In the genomic region with DNA sequence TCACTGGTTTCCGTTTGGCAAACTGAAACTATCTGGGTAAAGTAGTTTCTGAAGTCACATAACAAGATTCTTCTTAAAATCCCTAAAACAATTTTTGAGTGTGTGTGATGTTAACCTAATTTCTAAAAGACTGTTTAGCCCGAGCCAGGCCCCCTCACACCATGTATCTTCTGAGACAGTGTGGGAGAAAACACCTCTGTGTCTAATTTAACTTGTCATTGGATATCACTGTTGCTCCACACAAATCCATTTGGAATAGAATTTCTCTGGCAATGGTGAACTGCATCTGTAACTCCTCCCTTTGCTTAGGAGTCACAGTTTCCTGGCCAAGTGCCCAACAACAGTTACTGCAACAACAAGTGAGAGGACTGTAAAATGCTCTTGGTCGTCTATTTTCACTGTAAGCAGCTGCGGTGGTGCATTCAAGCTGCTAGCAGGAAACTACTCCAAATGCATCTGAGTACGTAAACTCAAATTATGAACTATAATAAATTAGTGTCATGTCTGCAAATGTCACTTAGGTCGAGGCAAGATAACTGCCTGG, we compare ENCODE assay signal across 8 mouse cellular contexts.
DNase-seq lines count a peak whose midpoint lies in the region; ATAC-seq and TF ChIP-seq lines count a peak whose summit lies in the region.

No protein-coding gene starts in this region.

- H3K9ac ChIP-seq in embryonic facial prominence, embryonic 11.5 days (replicated peaks; ENCODE audit: low read length): no peak overlapping the region
- H3K9ac ChIP-seq in CH12.LX (ENCODE audit: insufficient read depth, low read depth): no peak overlapping the region

- in situ Hi-C loops in CH12.LX (cut with MboI; ENCODE audit: low pct_ligation_motif_present, low pct_unique_long_range_greater_than_20kb, low sequenced_read_pairs): no loop called here

- H3K4me2 ChIP-seq in embryonic facial prominence, embryonic 11.5 days (ENCODE audit: low read depth, low read length): no peak overlapping the region
- 0 out of 2 replicates have a peak overlapping the region, but pooled peaks have one; percentile 44 for H3K4me2 ChIP-seq in CH12.LX (ENCODE audit: insufficient read depth, low read depth, poor library complexity, severe bottlenecking)

- no peak for ATAC-seq in embryonic facial prominence, embryonic 11.5 days (replicated peaks; ENCODE audit: insufficient number of reproducible peaks, low FRiP score, low TSS enrichment, low read depth)

- H3K36me3 ChIP-seq in embryonic facial prominence, embryonic 11.5 days (replicated peaks; ENCODE audit: control insufficient read depth, insufficient read depth, low read depth, low read length): no peaks in the 10 kb centered on the region
- no peaks in the 10 kb centered on the region for H3K36me3 ChIP-seq in embryonic facial prominence, embryonic 10.5 days (replicated peaks)
- peaks cover 0 to 31% of the 10 kb centered on the region in 2 experiments for H3K36me3 ChIP-seq in CH12.LX (replicated peaks in 1 of 2; ENCODE audit: control insufficient read depth in 1 of 2, insufficient read depth in 1 of 2, low read length in 1 of 2)

- WGBS in embryonic facial prominence, embryonic 11.5 days: 61% methylated on average over 6 of the region's 6 CpGs
- 75% methylated on average over 6 of the region's 6 CpGs for WGBS in embryonic facial prominence, embryonic 10.5 days
- 18% methylated on average over 6 of the region's 6 CpGs for WGBS in lung, adult 2 months

- TF ChIP-seq EP300 in CH12.LX (IDR thresholded peaks at IDR 0.05; ENCODE audit: low read length): no peak

- H3K4me1 ChIP-seq in embryonic facial prominence, embryonic 11.5 days (ENCODE audit: control insufficient read depth, insufficient read depth, low read length): no peaks in the 10 kb centered on the region
- H3K4me1 ChIP-seq in embryonic facial prominence, embryonic 10.5 days: peaks cover 17% of the 10 kb centered on the region
- peaks cover 0 to 27% of the 10 kb centered on the region in 2 experiments; a peak in 3 of 4 replicates for H3K4me1 ChIP-seq in CH12.LX (ENCODE audit: control insufficient read depth in 1 of 2, insufficient read depth in 2 of 2)
- H3K4me1 ChIP-seq in lung, adult 2 months (ENCODE audit: control insufficient read depth, insufficient read depth, low read length): peaks cover 5% of the 10 kb centered on the region

- H3K9me3 ChIP-seq in embryonic facial prominence, embryonic 11.5 days (replicated peaks; ENCODE audit: control insufficient read depth, low read length): no peaks in the 10 kb centered on the region
- no peaks in the 10 kb centered on the region for H3K9me3 ChIP-seq in embryonic facial prominence, embryonic 10.5 days
- H3K9me3 ChIP-seq in CH12.LX (replicated peaks; ENCODE audit: low read length): no peaks in the 10 kb centered on the region

- no peak for TF ChIP-seq POLR2A in CH12.LX (IDR thresholded peaks at IDR 0.05; ENCODE audit: low read depth, low read length)
- TF ChIP-seq POLR2A in lung, adult 2 months (IDR thresholded peaks at IDR 0.05; ENCODE audit: borderline replicate concordance, extremely low read depth, low read depth, low read length): no peak

- no peak overlapping the region for H3K27ac ChIP-seq in embryonic facial prominence, embryonic 11.5 days (replicated peaks; ENCODE audit: low read depth, low read length)
- H3K27ac ChIP-seq in embryonic facial prominence, embryonic 10.5 days (replicated peaks): no peak overlapping the region
- no peak overlapping the region for H3K27ac ChIP-seq in CH12.LX (ENCODE audit: insufficient read depth, low read depth)

- no peak for TF ChIP-seq RAD21 in CH12.LX (IDR thresholded peaks at IDR 0.05; ENCODE audit: low read depth, low read length)

- peak; percentile 38 for DNase-seq in embryonic facial prominence, embryonic 11.5 days (ENCODE audit: low spot score)
- DNase-seq in embryonic facial prominence, embryonic 10.5 days (ENCODE audit: low spot score): no peak
- peak; percentile 4 for DNase-seq in CH12.LX (ENCODE audit: extremely low read depth)
- peak; percentile 30 for DNase-seq in fat pad, adult 2 months (ENCODE audit: extremely low read depth, low read depth, low spot score)
- DNase-seq in heart, postnatal 4 days: peak; percentile 92
- DNase-seq in lung, adult 2 months: peak; percentile 49
- DNase-seq in testis, postnatal 10 days (ENCODE audit: low spot score): peak; percentile 73
- DNase-seq in c-Kit-positive CD71-positive TER-119-positive erythroid progenitor cells, embryonic 14.5 days (ENCODE audit: low spot score): no peak

- dilution Hi-C loops in CH12.LX (cut with MboI; ENCODE audit: extremely low pct_ligation_motif_present, extremely low pct_unique_long_range_greater_than_20kb, low sequenced_read_pairs): no loop called here

- no peak for TF ChIP-seq CTCF in CH12.LX (conservative IDR thresholded peaks at IDR 0.05 in 1 of 2, IDR thresholded peaks at IDR 0.05 in 1 of 2; ENCODE audit: low read depth in 2 of 2, low read length in 2 of 2)
- TF ChIP-seq CTCF in lung, adult 2 months (IDR thresholded peaks at IDR 0.05; ENCODE audit: insufficient read depth, low read length): no peak

- H3K4me3 ChIP-seq in embryonic facial prominence, embryonic 11.5 days (ENCODE audit: low read depth, low read length): no peak overlapping the region
- no peak overlapping the region for H3K4me3 ChIP-seq in embryonic facial prominence, embryonic 10.5 days
- no peak overlapping the region for H3K4me3 ChIP-seq in CH12.LX (replicated peaks in 1 of 3; ENCODE audit: low read depth in 2 of 3, low read length in 2 of 3, poor library complexity in 1 of 3)
- H3K4me3 ChIP-seq in lung, adult 2 months (replicated peaks; ENCODE audit: extremely low read depth, low read depth, low read length): no peak overlapping the region

- H3K79me2 ChIP-seq in CH12.LX (replicated peaks; ENCODE audit: control insufficient read depth, extremely low read depth, insufficient read depth, poor library complexity, severe bottlenecking): no peaks in the 10 kb centered on the region

- no peaks in the 10 kb centered on the region for H3K27me3 ChIP-seq in embryonic facial prominence, embryonic 11.5 days (ENCODE audit: control insufficient read depth, insufficient read depth, low read length)
- H3K27me3 ChIP-seq in embryonic facial prominence, embryonic 10.5 days (replicated peaks; ENCODE audit: low read depth, poor library complexity, severe bottlenecking): no peaks in the 10 kb centered on the region
- no peaks in the 10 kb centered on the region for H3K27me3 ChIP-seq in CH12.LX (replicated peaks)

TF ChIP-seq in CH12.LX, 34 proteins besides CTCF, POLR2A, EP300 and RAD21:
- TF ChIP-seq GABPA (IDR thresholded peaks at IDR 0.05; ENCODE audit: insufficient replicate concordance, low read depth, low read length) (no peak), NRF1 (IDR thresholded peaks at IDR 0.05; ENCODE audit: low read depth, low read length) (no peak), E2F4 (IDR thresholded peaks at IDR 0.05; ENCODE audit: insufficient replicate concordance, low read depth, low read length) (no peak), ZNF384 (IDR thresholded peaks at IDR 0.05; ENCODE audit: low read depth, low read length) (no peak), BHLHE40 (IDR thresholded peaks at IDR 0.05; ENCODE audit: low read depth, low read length) (no peak), ELF1 (IDR thresholded peaks at IDR 0.05; ENCODE audit: low read depth, low read length) (no peak), MYC (IDR thresholded peaks at IDR 0.05; ENCODE audit: low read depth, low read length) (no peak), IRF4 (IDR thresholded peaks at IDR 0.05; ENCODE audit: low read depth, low read length) (no peak), MAX (IDR thresholded peaks at IDR 0.05; ENCODE audit: low read length) (no peak), ZMIZ1 (IDR thresholded peaks at IDR 0.05; ENCODE audit: low read depth, low read length) (no peak), JUND (conservative IDR thresholded peaks at IDR 0.05; ENCODE audit: low read depth, low read length) (no peak), MAFK (IDR thresholded peaks at IDR 0.05; ENCODE audit: insufficient replicate concordance, low read length) (no peak)

Comparison
In these comparisons a context has a peak if more than half of its experiments do, and no peak if none do; other contexts are left out.
1. DNase-seq: peak in embryonic facial prominence, embryonic 11.5 days (single experiment), CH12.LX (single experiment), fat pad, adult 2 months (single experiment), heart, postnatal 4 days (single experiment), lung, adult 2 months (single experiment) and testis, postnatal 10 days (single experiment); none in embryonic facial prominence, embryonic 10.5 days (single experiment) and c-Kit-positive CD71-positive TER-119-positive erythroid progenitor cells, embryonic 14.5 days (single experiment).